1 mouse cellular context compared by ENCODE assay signal in the genomic region with DNA sequence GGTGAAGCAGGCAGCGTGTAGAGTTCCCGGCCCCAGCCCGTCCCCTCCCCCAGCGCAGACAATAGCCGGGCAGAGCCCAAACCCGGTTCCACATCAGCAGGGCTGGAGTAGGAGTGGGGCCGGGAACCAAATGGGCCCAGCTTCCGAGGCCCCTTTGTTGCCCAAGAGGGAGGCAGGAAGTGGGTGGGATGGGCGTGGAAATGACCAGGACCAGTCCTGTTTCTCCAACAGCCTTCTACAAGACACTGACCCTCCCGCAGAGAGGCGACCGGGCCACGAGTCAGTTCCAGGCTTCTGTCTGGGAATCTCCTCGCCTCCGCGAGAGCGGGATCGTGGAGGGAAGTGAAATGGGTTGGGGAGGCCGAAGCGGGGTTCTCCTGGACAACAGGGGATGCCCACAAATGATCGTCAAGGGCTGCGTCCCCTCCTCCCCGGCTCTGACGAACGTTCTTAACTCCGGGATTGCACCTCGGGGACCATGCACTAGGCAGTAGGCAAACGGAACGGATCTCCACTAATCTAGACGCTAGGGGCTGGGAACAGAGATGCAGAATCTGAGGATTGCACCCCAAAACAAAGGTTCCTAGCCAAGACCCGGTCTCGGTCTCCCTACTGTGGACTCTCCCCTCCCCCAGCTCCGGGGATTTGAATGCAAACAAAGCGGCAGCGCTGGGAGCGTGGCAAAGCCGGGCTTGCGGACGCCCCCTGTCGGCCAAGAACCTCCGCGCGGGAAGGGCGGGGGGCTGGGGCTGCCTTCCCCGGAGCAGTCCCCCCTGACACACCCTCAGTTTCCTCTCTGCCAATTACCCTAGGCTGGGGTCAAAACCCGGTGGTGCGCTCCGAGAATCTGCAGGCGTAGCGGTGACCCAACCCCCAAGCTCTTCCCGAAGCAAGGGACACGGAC.
A peak's percentile ranks its signal among the peaks of the same experiment; 100 is the strongest.
TF ChIP-seq lines count a peak whose summit lies in the region.

No protein-coding gene starts in this region.

TF ChIP-seq in CH12.LX, 34 proteins besides CTCF, POLR2A, EP300 and RAD21 (continued from another document):
- TF ChIP-seq IRF4 (IDR thresholded peaks at IDR 0.05; ENCODE audit: low read depth, low read length) (peak; percentile 71; the same call in 1 of the 2 replicates), SIN3A (IDR thresholded peaks at IDR 0.05; ENCODE audit: low read length) (no peak; the same call in none of the 2 replicates), ZMIZ1 (IDR thresholded peaks at IDR 0.05; ENCODE audit: low read depth, low read length) (peak; percentile 33; the same call in 1 of the 2 replicates), SMC3 (IDR thresholded peaks at IDR 0.05; ENCODE audit: low read depth, low read length) (peak; percentile 38), TCF12 (IDR thresholded peaks at IDR 0.05; ENCODE audit: low read depth, low read length) (peak; percentile 43; the same call in 1 of the 2 replicates), MXI1 (IDR thresholded peaks at IDR 0.05; ENCODE audit: low read depth, low read length) (peak; percentile 80), NELFE (IDR thresholded peaks at IDR 0.05; ENCODE audit: low read depth, low read length) (peak; percentile 60), POLR2AphosphoS2 (IDR thresholded peaks at IDR 0.05; ENCODE audit: low read depth, low read length) (no peak), MAZ (IDR thresholded peaks at IDR 0.05; ENCODE audit: low read depth, low read length) (peak; percentile 90), CHD2 (IDR thresholded peaks at IDR 0.05; ENCODE audit: low read length) (peak; percentile 91), E2F4 (IDR thresholded peaks at IDR 0.05; ENCODE audit: insufficient replicate concordance, low read depth, low read length) (peak; percentile 55; the same call in 1 of the 2 replicates), HCFC1 (IDR thresholded peaks at IDR 0.05; ENCODE audit: low read depth, low read length) (peak; percentile 57), UBTF (IDR thresholded peaks at IDR 0.05; ENCODE audit: low read depth, low read length) (no peak), PAX5 (IDR thresholded peaks at IDR 0.05; ENCODE audit: low read length) (no peak), CHD1 (IDR thresholded peaks at IDR 0.05; ENCODE audit: low read depth, low read length) (0 out of 2 replicates have a peak, but pooled peaks have one; percentile 49), ZC3H11A (IDR thresholded peaks at IDR 0.05; ENCODE audit: low read depth, low read length) (no peak), MEF2A (IDR thresholded peaks at IDR 0.05; ENCODE audit: borderline replicate concordance, low read depth, low read length) (peak; percentile 54; the same call in 1 of the 2 replicates), NRF1 (IDR thresholded peaks at IDR 0.05; ENCODE audit: low read depth, low read length) (no peak), ZNF384 (IDR thresholded peaks at IDR 0.05; ENCODE audit: low read depth, low read length) (no peak), ZKSCAN1 (IDR thresholded peaks at IDR 0.05; ENCODE audit: borderline replicate concordance, low read depth, low read length) (no peak), MAFK (IDR thresholded peaks at IDR 0.05; ENCODE audit: insufficient replicate concordance, low read length) (no peak), GABPA (IDR thresholded peaks at IDR 0.05; ENCODE audit: insufficient replicate concordance, low read depth, low read length) (no peak), MYC (IDR thresholded peaks at IDR 0.05; ENCODE audit: low read depth, low read length) (peak; percentile 51; the same call in 1 of the 2 replicates), USF2 (conservative IDR thresholded peaks at IDR 0.05; ENCODE audit: low read depth, low read length) (no peak), ELF1 (IDR thresholded peaks at IDR 0.05; ENCODE audit: low read depth, low read length) (peak; percentile 47), JUN (IDR thresholded peaks at IDR 0.05; ENCODE audit: insufficient read depth, low read depth, low read length) (no peak)
